Mouse (Mus musculus) gastrocnemius, postnatal 25 days (tissue): ENCODE measurements around the gene Tex264. TPM values are rescaled to one million over a fixed set of nuclear protein-coding genes. Genes with fewer than 3 reads are reported as not detected.

ENCODE experiments used
- DNase-seq: peaks from one replicate; pipeline ENCODE4 v3.0.0; 2022
- long read RNA-seq, 2 experiments: library from polyadenylated mRNA; stranded (forward); transcript quantifications; one replicate each; pipeline ENCODE4 v2.0.0; 2021
- total RNA-seq, 2 experiments: library from RNA; stranded (reverse); gene quantifications; 1 replicate in 1 of 2; 2 replicates in 1 of 2; pipeline ENCODE4 v1.2.3; 2021

The Tex264 gene
- 10 to 100 TPM; 24.3 to 28.8 TPM for total RNA-seq
- long read RNA-seq, experiment 1, transcript Tex264-203 (6 exons, 1,364 nt) = minor isoform, 5 of 28 reads
- long read RNA-seq, experiment 1, transcript Tex264-201 (6 exons, 1,391 nt) = major isoform, 11 of 28 reads
- long read RNA-seq, experiment 1, partial matches to known transcripts = 2 of 28 reads
- long read RNA-seq, experiment 1, other reads (novel, unspliced or antisense) = 5 of 28 reads
- long read RNA-seq, experiment 2, transcript Tex264-201 (6 exons, 1,391 nt) = major isoform, 13 of 30 reads
- long read RNA-seq, experiment 2, transcript Tex264-203 (6 exons, 1,364 nt) = minor isoform, 5 of 30 reads
- long read RNA-seq, experiment 2, partial matches to known transcripts = 2 of 30 reads
- long read RNA-seq, experiment 2, other reads (novel, unspliced or antisense) = 5 of 30 reads

DNA sequence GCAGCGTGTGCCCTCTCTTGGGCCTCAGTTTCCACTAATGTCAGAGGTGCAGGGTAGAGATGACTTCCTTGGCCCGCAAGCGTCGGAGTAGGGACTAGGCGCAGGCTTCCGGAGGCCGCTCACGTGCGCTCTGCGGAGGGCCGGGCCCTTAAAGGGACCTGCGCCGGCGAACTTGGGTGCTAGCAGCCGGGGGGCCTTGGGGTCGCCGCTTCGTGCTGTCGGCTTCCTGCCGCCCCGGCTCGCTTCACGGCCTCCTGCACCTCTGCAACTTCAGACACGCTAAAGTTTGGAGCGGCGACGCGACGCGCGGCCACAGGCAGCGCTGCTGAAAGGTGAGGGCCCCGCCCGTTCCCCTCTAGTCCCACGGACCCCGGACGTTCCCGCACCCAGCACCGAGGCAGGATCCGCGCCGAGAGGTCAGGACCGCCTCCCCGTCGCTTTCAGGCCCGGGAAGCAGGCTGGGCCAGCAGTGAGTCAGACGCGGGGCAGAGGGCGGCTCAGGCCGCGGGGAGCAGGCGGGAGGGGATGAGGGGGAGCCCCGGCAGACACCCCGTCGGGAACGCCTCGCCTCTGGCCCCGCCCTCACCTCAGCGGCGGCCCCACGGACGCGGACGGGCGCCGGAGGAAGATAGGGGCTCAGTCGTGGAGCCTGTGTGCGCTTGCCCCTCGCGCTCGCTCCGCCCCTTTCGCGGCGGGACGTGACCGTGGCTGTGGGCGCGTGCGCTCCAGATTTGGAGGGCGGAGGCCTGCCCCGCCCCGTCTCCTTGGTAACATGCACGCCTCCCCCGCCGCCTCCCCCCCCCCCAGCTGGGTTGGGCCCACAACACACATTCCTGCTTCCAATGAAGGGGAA is at the start of gene Tex264:
Gene Tex264, minus strand, starts transcription at position 679 of the 853 bp plus-strand sequence.
- DNase-seq = peak; percentile 87

DNA sequence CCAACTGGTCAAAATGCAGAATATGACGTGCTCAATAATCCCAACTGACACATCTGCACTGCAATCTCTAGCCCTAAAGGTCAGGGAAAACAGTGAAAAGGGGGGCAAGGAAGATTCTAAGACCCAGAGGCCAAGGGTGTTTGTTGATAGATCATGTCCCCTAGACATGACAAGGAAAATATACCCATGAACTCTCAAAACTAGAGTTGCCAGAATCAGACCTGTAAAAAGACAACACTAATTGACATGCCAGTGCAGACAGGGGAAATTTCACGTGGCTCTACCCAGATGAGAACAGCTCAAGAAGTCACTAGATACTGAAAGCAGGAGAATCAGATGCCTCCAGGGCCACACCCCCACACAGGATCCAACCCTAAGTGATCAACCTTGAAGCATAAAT is 48.0 kb upstream of the Tex264 start:
- DNase-seq = no peak

DNA sequence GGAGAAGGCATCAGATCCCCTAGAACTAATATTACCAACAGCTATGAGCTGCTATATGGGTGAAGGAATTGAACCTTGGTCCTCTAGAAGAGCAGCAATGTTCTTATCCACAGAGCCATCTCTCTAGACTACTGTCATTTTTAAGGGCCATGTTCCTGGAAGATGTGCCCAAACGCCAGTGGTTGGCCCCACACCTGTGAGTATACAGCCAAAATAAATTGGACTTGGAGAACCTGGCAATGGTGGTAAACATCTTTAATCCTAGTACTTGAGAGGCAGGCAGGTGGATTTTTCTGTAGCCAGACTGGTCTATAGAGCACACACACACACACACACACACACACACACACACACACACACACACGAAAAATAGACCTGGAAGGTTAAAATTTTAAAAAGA is 43.7 kb upstream of the Tex264 start:
- DNase-seq = no peak

DNA sequence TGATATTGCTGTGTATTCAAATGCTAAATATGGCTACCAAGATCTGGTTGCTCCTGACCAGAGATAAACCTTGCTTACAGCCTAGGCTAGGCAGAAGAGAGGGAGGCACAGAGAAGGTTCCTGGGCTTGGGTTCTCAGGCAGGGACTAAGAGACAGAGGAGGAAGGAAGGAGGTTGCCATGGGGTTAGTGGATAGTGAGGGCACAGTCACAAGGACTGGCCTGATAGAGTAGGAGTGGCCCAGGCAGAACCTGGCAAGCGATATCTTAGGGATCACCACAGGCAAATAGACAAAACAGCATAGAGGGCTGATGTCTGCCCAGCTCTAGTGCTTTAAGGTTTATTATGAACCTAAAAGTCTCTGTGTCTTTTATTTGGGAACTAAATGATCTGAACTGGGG is 41.2 kb upstream of the Tex264 start:
- DNase-seq = no peak

DNA sequence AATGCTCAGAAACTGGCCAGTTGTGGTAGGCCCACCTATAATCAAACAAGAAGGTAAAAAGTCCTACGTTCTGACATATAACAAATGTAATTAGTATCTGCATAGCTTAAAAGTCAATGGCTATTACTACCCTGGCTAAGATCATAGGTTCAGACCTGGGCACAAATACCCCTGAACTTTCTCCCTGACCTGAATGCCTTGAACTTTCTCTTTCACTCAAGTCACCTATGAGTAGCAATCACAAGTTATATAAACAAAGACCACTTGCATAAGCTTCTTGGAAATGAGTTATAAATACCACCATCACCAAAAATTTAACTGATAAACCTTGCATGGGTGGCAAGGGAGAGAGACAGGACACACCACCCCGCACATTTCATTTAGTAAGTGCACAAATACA is 39.7 kb upstream of the Tex264 start:
- no peak for DNase-seq

DNA sequence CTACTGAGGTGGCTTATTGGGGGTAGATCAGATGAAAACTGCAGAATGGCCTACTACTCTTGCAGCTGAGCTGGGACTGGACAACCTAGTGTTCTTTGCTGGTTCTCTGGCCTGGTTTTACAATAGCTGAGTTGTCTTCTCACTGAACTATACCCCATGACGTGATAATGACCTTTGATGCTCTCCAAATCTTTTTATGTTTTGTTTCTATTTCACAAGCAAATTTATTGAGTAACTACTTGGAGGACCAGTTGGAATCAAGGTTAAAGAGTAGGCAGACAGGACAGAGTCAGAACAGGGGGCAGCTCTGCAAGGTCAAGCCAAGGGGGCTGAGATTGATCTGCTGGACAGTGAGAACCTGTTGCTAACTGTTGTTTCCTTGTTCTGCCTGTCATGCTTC is 39.1 kb upstream of the Tex264 start:
- DNase-seq = no peak

DNA sequence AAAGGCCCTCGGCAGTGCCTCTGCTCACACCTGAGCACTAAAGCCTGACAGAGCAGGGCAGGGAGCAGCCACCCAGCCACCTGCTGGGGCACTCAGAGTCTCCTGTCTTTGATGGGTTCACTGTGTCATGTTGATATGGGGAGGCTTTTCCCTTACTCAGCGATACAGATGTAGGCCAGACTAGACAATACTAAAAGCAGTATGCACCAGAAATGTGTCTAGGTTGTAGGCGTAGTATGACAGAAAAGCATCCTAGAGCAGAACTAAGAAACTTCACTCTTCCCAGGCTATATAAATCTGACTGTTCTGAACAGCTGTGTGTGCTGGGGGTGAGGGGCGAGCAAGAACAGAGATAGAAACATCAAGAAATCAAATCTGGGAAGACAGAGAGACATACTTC is 31.0 kb upstream of the Tex264 start:
- no peak for DNase-seq

DNA sequence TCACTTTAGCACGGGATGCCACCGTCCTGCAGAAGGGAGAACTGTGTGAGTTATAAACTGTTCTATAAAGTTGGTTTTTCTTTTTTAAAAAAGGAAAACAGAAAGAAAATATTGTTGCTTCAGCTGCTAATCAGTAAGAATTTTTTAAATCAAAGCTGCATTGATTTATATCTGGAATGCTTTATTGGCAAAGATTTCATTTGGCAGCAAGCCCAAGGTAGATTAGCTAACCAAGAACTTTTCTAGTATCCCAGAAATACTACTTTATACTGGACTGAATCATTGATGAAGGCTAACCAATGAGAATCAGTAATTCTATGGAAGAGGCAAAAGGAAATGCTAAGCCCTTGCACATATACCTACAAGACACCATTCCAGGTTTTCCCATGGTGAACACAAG is 30.5 kb upstream of the Tex264 start:
- DNase-seq = no peak

DNA sequence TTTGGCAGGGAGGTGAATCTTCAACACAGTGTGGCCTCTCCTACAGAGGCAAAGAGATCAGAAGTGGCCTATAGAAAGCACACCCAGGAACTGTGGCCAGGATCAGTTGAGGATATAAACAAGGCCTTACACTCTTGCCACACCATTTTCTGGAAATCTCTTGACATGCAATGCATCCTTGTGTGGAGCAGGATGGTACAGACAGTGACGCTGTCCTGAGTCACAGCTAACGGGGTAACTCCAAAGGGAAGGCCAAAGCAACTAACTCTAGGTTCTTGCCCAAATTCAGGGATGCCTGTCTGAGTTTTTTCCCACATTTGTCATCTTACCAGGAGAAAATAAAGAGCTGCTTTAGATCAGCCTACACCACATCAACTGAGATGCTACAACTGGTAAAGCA is 26.7 kb upstream of the Tex264 start:
- no peak for DNase-seq

DNA sequence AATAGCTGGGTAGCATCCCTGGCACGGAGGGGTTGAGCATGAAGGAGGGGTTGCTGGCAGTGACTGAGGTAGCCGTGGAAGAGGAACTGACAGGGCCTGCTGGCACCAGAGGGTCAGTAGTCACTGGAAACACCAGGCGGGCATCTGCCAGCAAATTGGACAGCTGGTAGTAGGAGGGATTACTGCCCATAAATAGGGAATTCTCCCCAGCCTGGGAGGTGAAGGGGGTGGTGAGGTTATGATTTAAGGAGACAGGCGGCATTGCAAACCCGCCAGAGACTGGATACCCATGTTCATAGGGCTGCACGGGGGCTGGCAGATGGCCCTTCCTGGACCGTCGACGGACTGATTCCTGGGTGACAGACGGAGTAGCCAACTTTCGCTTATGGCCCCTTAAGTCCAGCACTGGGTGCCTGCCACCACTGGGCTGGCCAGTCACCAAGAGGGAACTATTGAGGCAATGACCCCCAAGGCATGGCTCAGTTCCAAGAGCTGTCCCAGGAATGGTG is 7.3 kb upstream of the Tex264 start:
- peak; percentile 14 for DNase-seq

DNA sequence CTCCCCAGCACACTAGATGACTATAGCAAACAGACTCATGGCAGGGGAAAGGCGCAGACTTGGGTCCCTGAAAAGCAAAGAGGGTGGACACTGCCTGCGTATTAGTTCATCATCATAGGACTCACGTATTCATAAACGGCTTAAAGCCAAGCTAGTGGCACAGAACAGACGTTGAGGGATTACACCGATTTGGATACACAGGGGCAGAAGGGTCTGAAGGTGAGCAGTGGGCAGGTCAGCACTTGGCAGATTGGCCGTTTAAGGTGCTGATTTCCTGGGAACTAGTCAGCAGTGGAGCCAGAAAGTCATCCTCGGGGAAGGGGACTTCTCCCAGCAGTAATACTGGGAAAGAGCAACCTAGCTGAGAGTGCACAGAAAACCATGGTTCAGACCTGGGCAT is 3.1 kb upstream of the Tex264 start:
- no peak for DNase-seq

DNA sequence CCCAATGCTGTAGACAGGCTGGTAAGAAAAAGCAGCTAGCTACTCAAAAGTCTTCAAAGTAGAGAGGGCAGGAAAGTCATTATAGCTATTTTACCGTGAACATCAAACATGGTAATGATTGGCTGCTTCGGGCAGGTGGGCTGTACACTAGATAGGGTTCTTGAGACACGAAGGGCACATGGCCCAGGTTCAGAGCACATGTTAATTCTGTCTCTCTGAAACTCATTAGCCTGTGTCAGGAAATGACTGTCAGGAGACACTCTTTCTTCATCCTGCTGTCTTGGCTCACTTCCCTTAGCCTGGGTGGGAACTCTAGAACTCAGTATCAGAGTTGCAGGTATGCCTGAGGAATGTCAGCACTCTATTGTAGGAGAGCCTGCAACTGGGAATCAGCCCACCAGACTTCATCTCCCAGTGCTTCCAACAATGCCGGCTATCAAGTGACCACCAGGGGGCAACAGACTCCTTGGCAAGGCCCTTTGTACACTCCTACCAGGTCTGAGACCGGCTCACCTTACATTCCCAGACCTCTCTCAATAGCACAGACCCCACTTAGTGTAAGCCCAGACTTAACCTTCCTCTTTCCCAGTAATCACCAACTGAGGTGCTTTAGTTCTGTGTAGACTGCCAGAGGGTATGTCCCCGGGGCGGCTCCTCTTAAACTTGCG is 1.4 kb upstream of the Tex264 start:
- DNase-seq = peak; percentile 39

DNA sequence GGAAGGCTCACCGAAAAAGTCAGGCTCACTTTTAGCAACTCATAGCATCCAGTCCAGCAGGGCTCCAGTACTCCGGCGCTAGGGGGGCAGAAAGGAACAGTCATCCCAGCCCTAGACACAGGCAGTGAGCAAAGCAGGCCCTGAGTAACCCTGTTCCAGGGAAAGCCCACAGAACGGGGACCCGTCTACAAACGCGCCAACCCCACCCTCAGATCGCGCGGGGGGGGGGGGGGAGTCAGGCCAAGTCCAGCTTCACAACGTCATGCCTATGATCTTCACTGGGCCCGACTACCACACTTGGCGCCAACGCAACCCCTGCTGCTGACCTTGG is 844 bp downstream of the Tex264 start:
- DNase-seq = no peak

DNA sequence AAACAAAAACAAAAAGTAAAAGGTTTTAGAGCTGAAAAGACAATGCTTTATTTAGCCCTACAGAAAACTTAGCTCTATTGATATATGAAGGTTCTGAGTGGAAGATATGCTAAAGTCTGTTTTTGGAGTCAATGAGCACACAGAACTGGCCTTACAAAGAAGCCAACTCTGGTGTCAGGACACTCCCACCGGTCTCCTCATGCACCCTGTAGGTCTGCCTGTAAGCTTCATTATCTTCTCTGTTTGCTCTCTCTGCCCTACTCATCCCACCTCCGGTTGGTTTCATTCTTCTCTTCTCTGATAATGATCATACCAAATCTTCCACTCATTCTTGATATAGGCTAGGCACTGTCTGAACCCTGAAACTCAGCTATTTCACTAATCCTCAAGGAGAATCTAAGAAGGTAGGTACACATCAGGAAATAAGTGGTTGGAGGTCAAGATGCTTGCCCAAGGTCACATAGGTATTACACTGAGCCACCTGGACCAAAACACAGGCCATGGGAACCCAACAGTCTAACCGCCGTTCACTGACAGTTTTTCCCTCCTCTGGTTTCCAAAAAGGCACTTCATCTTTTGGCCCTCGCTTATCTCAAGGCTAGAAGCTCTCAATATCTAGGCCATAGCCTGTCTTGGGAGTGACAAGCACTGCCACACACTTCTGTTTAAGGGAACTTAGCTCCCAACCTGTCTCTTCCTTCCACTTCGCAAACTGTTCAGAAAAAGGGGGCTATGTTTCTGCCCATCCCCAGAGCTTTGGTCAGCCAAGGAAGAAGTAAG is 1.4 kb downstream of the Tex264 start:
- no peak for DNase-seq

DNA sequence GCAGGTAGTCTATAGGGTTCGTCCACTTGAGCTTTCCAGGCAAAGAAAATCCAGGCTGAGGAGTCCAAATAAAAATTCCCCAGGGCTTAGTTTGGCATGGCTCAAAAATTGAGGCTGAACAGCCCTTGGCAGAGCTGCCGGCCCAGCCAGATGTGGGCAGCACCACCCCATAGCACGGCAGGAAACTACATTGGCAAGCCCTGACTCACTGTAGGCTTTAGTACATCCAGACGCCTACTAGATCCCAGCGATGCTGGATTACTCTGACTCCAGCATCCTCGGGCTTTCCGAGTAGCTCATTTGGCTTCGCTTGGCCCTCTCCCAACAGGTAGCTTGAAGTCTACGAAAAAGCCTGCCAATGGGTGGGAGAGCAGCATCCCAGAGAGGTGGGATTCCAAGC is 4.7 kb downstream of the Tex264 start:
- no peak for DNase-seq

DNA sequence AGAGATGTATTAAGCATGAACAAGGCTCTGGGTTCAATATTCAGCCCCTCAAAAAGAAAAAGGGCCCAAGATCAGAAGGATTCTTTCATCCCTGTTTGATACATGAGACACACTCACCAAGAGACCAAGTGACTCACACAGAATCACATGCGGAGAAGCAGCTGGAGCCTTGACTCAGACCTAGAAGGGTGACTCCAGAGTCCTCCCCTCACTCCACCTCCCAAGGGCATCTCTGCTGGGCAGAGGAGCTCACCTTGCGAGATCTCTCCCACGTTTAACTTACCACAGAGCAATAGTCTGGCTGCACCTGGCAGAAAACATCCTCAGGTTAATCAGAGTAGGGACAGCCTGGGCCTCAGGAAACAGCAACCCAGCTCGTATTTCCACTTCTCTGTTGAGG is 7.5 kb downstream of the Tex264 start:
- no peak for DNase-seq

DNA sequence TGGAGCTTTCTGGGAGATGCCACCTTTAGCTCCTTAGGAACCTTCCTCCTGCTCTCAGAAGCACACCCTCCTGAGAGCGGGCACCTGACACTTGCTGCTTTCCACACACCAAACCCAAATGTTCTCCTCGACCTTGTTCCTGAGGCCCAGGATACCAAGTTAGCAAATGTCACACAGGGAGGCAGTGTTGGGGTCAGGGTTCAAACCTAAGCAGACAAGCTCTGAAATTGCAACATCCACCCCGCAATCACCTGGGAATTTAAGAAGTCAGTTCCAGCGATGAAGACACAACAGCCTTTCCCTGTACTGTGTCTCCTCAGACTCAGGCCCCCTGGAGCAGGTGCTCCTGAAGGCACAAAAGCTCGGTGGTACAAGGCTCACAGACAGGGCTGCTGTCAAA is 8.0 kb downstream of the Tex264 start:
- DNase-seq = no peak

DNA sequence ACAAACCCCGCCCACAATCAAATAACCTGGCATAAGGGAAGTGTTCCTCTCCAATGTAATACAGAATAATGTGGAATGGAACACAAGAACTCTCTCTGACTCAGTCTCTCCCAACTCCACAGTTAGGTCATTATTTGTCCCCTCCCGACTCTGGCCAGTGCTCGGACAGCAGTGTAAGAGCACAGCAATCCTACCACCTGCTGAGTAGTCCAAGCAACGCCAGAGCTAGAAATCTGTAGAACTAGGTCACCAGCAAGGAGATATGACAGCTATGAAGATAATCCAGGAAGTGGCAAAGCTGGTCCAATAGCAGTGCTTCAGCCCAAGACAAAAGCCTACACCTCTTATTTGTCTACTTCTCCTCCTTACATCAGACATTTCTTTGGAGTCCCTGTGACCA is 9.2 kb downstream of the Tex264 start:
- no peak for DNase-seq

DNA sequence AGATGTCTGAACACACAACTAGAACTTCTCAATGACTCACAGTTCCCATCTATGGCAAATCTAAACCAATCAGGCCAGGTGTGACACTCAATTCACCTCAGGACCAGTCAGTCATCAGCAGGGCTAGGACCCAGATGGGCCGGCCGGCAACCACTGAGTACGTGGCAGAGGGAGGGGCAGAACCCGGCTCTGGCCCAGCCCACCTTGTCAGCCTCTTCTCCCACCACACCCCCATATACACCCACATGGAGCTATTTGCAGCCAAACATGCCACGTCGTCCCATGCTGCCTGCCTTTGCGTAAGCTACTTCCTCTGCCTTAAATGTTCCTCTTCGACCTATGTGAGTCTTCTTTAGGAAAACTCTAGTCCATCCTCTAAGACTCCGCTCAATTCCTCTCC is 9.8 kb downstream of the Tex264 start:
- no peak for DNase-seq

DNA sequence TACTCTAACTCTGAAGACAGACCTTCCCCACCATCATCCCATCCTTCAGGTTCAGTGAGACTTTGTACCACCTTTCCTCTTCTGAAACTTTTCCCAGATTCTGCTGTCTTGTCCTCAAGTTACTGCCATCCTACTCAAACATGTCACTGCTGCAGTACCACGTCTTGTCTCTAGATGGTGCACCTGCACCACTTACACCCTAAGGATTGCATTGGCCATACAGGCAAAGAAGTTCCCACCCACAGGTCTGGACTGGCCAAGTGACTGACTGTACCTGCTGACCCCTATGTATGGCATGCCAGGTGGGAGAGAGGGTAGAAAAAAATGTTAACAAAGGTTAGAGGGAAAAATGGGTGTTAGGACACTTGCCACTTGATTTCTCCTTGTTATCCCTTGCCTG is 10.2 kb downstream of the Tex264 start:
- peak; percentile 64 for DNase-seq

DNA sequence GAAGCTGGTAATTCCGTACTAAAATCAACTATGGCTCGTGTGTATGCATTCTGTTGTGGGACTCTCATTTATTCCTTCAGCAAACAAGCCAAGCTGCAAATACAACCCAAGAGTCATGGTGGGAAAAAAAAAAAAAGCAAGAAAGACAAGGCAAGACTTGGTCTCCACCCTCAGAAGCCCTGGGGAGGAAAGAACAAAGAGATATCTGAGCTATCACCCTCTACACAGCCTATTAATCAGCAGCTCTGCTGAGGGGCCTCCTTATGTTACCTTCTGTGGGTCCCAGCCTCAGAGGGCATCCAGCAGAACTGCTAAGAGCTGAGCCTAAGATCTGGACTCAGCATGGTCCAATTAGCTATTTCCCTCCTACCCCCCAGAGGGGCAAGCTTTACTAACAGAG is 11.9 kb downstream of the Tex264 start:
- no peak for DNase-seq

DNA sequence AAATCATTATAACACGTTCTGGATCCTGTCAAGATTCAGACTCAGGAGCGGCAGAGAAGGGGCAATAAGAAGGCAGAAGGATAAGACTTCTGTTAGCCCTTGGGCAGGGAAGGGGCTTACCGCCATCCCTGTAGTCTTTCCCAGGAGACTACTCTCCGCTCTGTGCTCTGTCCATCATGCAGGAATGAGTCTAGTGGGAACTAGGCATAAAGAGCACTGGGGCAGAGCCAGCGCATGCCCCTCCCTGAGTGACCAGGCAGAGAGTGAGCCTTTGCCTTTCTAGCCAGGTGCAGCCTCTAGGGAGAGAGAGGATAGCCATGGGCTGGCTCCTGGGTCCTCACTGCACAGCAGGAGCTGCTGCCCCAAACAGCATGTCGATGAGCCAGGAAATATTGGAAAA is 20.9 kb downstream of the Tex264 start:
- no peak for DNase-seq
